Mouse (Mus musculus) megakaryocyte, embryonic 14.5 days (primary cell): ENCODE measurements at regions not wholly inside any gene's neighbourhood (a gene's known extent, or its start where the extent isn't known, plus 50 kb on each side); places are given as distances from the start of the nearest gene placed in this dataset.

ENCODE experiments used
- FLI1 ChIP-seq: IDR thresholded peaks from 2 replicates; pipeline ENCODE4 v1.6.1; 2012; ENCODE audit warnings: low read length, inconsistent platforms, mixed read lengths
- GATA1 ChIP-seq: IDR thresholded peaks from 3 replicates; pipeline ENCODE4 v1.6.1; 2012; ENCODE audit warnings: mixed read lengths, low read length, inconsistent platforms, borderline replicate concordance

DNA sequence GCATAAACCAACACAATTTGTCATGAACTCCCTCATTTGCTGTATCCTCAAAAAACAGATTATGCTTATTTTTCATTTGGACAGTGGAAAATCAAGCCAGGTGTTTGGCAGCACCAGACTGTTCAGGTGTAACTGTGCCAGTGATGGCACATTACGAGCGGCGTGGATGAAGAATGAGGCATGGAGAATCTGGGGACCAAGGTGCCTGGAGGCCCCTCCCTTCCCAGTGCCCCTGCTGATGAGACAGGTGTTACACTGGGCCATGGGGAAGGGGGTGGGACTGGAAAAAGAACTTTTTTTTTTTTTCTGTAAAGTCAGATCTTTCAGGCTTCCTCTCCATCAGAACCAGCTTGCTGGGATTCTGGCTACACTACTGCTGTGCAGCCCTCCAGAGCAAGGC is 451.5 kb upstream of the Pkn2 start:
- TF ChIP-seq FLI1 (no peak), GATA1 (no peak)
